Comparison of ENCODE assay signal across 15 mouse cellular contexts in the genomic region with DNA sequence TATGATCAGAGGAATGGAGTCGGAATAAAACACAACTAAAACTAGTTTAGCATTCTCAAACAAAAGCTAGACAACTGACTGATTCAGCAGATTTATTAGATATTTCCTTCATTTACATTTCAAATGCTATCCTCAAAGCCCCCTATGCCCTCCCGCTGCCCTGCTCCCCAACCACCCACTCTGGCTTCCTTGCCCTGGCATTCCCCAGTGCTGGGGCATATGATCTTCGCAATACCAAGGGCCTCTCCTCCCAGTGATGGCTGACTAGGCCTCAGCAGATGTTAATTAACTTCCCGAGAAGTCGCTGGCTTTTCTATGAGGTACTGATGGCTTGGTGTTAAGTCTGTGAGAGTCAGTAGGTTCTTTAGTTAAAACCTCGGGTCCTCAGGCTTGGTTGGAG.
"Had no signal": no experiment of that assay in that cellular context is flagged by ENCODE, and none has a peak within 500 bp of the region (broad histone marks: within the 10 kb centered on the region; RNA-seq: fewer than 3 reads in every experiment).

No protein-coding gene starts in this region.

- H3K4me2 ChIP-seq: neural tube, embryonic 13.5 days; stomach, embryonic 15.5 days had no signal

- H3K9ac ChIP-seq: neural tube, embryonic 13.5 days; stomach, embryonic 15.5 days had no signal

- H3K9me3 ChIP-seq: neural tube, embryonic 13.5 days; stomach, embryonic 15.5 days had no signal

- H3K4me3 ChIP-seq: neural tube, embryonic 13.5 days; stomach, embryonic 15.5 days had no signal

- H3K27ac ChIP-seq: neural tube, embryonic 13.5 days; stomach, embryonic 15.5 days; stomach, postnatal 0 days had no signal

- H3K4me1 ChIP-seq: neural tube, embryonic 13.5 days; stomach, embryonic 15.5 days had no signal

- DNase-seq: retina, postnatal 1 day; right cerebral cortex, adult 18-20 months; right cerebral cortex, postnatal 14 days; right cerebral cortex, postnatal 25 days; right cerebral cortex, postnatal 4 days; spleen, adult 18-20 months; thymus, adult 18-20 months; thymus, adult 2 months; thymus, postnatal 14 days; thymus, postnatal 25 days; thymus, postnatal 36 days; thymus, postnatal 4 days had no signal

- H3K27me3 ChIP-seq: neural tube, embryonic 13.5 days; stomach, embryonic 15.5 days had no signal
